Mouse (Mus musculus) testis, adult 2 months (tissue): Measurements from ENCODE around the gene Gps1.

Experiments
- CTCF ChIP-seq: fragments of 200-500 bp; IDR thresholded peaks from 2 replicates; pipeline ENCODE4 v1.5.1; 2012; ENCODE audit warnings: low read depth, mild to moderate bottlenecking, inconsistent platforms, low read length, moderate library complexity; ENCODE audit not compliant: control insufficient read depth, insufficient read depth, insufficient replicate concordance
- POLR2A ChIP-seq: fragments of 200-500 bp; IDR thresholded peaks from 2 replicates; pipeline ENCODE4 v1.6.1; 2012; ENCODE audit warnings: low read depth, mild to moderate bottlenecking, inconsistent platforms, low read length, moderate library complexity; ENCODE audit not compliant: control insufficient read depth

- TF ChIP-seq POLR2A (peak; percentile 32; the same call in 1 of the 2 replicates), CTCF (no peak)
These were observed at the start of gene Gps1, which contains the start of gene Rfng for GRCm38 (mm10) chr11:120784064-120784791.
